Mouse (Mus musculus) CH12.LX (cell line): ENCODE measurements at regions not wholly inside any gene's neighbourhood (a gene's known extent, or its start where the extent isn't known, plus 50 kb on each side); places are given as distances from the start of the nearest gene placed in this dataset.

Experiments
- DNase-seq: peaks from one replicate; pipeline ENCODE4 v3.0.0-alpha.2; 2013; ENCODE audit errors: extremely low read depth
- H3K27ac ChIP-seq: 2 replicates; pipeline ENCODE4 v1.5.1; 2012; ENCODE audit warnings: low read depth, mild to moderate bottlenecking, control low read depth, moderate library complexity; ENCODE audit not compliant: insufficient read depth
- H3K27me3 ChIP-seq: replicated peaks from 2 replicates; pipeline ENCODE3; 2012; ENCODE audit warnings: inconsistent platforms
- H3K36me3 ChIP-seq, 2 experiments: replicated peaks in 1 of 2; 2 replicates each; pipeline versions ENCODE3 to v1.6.1; 2012; ENCODE audit warnings: inconsistent platforms in 1 of 2, low read length in 1 of 2, mild to moderate bottlenecking in 1 of 2, mixed read lengths in 1 of 2, moderate library complexity in 1 of 2; ENCODE audit not compliant: control insufficient read depth in 1 of 2, insufficient read depth in 1 of 2
- H3K4me1 ChIP-seq, 2 experiments: 2 replicates each; pipeline ENCODE4 v1.6.1; 2012; ENCODE audit warnings: inconsistent platforms in 1 of 2, moderate library complexity in 1 of 2; ENCODE audit not compliant: insufficient read depth in 2 of 2, control insufficient read depth in 1 of 2
- H3K4me2 ChIP-seq: 2 replicates; pipeline ENCODE4 v1.6.1; 2012; ENCODE audit warnings: low read depth, mild to moderate bottlenecking, control low read depth; ENCODE audit not compliant: poor library complexity, insufficient read depth, severe bottlenecking
- H3K4me3 ChIP-seq, 3 experiments: fragments of 150-350 bp in 1 of 3; sonication (generic) in 1 of 3; replicated peaks in 1 of 3; 2 replicates each; pipeline versions ENCODE3 to v1.5.1; 2011 to 2012; ENCODE audit warnings: low read depth in 2 of 3, low read length in 2 of 3, mild to moderate bottlenecking in 2 of 3, moderate library complexity in 2 of 3, control low read depth in 1 of 3, improper control_type of control experiment in 1 of 3, inconsistent platforms in 1 of 3, mixed read lengths in 1 of 3; ENCODE audit not compliant: poor library complexity in 1 of 3
- H3K79me2 ChIP-seq: replicated peaks from 2 replicates; pipeline ENCODE4 v1.6.1; 2012; ENCODE audit warnings: mild to moderate bottlenecking, moderate library complexity; ENCODE audit not compliant: control insufficient read depth, poor library complexity, insufficient read depth, severe bottlenecking; ENCODE audit errors: extremely low read depth
- H3K9ac ChIP-seq: 2 replicates; pipeline ENCODE4 v1.6.1; 2012; ENCODE audit warnings: low read depth, mild to moderate bottlenecking, control low read depth, moderate library complexity; ENCODE audit not compliant: insufficient read depth
- H3K9me3 ChIP-seq: replicated peaks from 2 replicates; pipeline ENCODE3; 2012; ENCODE audit warnings: low read length, inconsistent platforms, mixed read lengths
- CHD1 ChIP-seq: IDR thresholded peaks from 2 replicates; pipeline ENCODE4 v1.6.1; 2012; ENCODE audit warnings: low read depth, low read length, improper control_type of control experiment, inconsistent platforms
- CHD2 ChIP-seq: IDR thresholded peaks from 2 replicates; pipeline ENCODE4 v1.6.1; 2011; ENCODE audit warnings: low read length, improper control_type of control experiment
- CTCF ChIP-seq, 2 experiments: IDR thresholded peaks in 1 of 2; conservative IDR thresholded peaks in 1 of 2; 2 replicates each; pipeline ENCODE4 v1.5.1; 2011 to 2012; ENCODE audit warnings: low read depth in 2 of 2, low read length in 2 of 2, improper control_type of control experiment in 1 of 2, inconsistent platforms in 1 of 2, mild to moderate bottlenecking in 1 of 2, moderate library complexity in 1 of 2
- E2F4 ChIP-seq: IDR thresholded peaks from 2 replicates; pipeline ENCODE4 v1.6.1; 2011; ENCODE audit warnings: low read depth, low read length, improper control_type of control experiment; ENCODE audit not compliant: insufficient replicate concordance
- ELF1 ChIP-seq: IDR thresholded peaks from 2 replicates; pipeline ENCODE4 v1.6.1; 2014; ENCODE audit warnings: low read depth, mild to moderate bottlenecking, inconsistent platforms, low read length, improper control_type of control experiment
- EP300 ChIP-seq: IDR thresholded peaks from 2 replicates; pipeline ENCODE4 v1.6.1; 2011; ENCODE audit warnings: low read length, improper control_type of control experiment
- ETS1 ChIP-seq: conservative IDR thresholded peaks from 2 replicates; pipeline ENCODE4 v1.6.1; 2012; ENCODE audit warnings: low read depth, mild to moderate bottlenecking, inconsistent platforms, low read length, improper control_type of control experiment, moderate library complexity
- HCFC1 ChIP-seq: IDR thresholded peaks from 2 replicates; pipeline ENCODE4 v1.6.1; 2012; ENCODE audit warnings: low read depth, mild to moderate bottlenecking, inconsistent platforms, low read length, improper control_type of control experiment
- IRF4 ChIP-seq: IDR thresholded peaks from 2 replicates; pipeline ENCODE4 v1.6.1; 2014; ENCODE audit warnings: low read depth, mild to moderate bottlenecking, inconsistent platforms, low read length, improper control_type of control experiment
- JUN ChIP-seq: IDR thresholded peaks from 2 replicates; pipeline ENCODE4 v1.6.1; 2011; ENCODE audit warnings: low read depth, mild to moderate bottlenecking, low read length, improper control_type of control experiment, moderate library complexity; ENCODE audit not compliant: insufficient read depth
- JUND ChIP-seq: conservative IDR thresholded peaks from 2 replicates; pipeline ENCODE4 v1.6.1; 2011; ENCODE audit warnings: low read depth, low read length, improper control_type of control experiment
- KAT2A ChIP-seq: IDR thresholded peaks from 2 replicates; pipeline ENCODE4 v1.6.1; 2012; ENCODE audit warnings: low read length, improper control_type of control experiment, inconsistent platforms; ENCODE audit not compliant: insufficient replicate concordance
- MAFK ChIP-seq: IDR thresholded peaks from 2 replicates; pipeline ENCODE4 v1.6.1; 2011; ENCODE audit warnings: low read length, improper control_type of control experiment; ENCODE audit not compliant: insufficient replicate concordance
- MAX ChIP-seq: IDR thresholded peaks from 2 replicates; pipeline ENCODE4 v1.6.1; 2011; ENCODE audit warnings: low read length, improper control_type of control experiment
- MAZ ChIP-seq: IDR thresholded peaks from 2 replicates; pipeline ENCODE4 v1.6.1; 2012; ENCODE audit warnings: low read depth, mild to moderate bottlenecking, inconsistent platforms, low read length, improper control_type of control experiment, moderate library complexity
- MEF2A ChIP-seq: IDR thresholded peaks from 2 replicates; pipeline ENCODE4 v1.6.1; 2014; ENCODE audit warnings: low read depth, mild to moderate bottlenecking, inconsistent platforms, low read length, improper control_type of control experiment, borderline replicate concordance
- MYC ChIP-seq: IDR thresholded peaks from 2 replicates; pipeline ENCODE4 v1.6.1; 2011; ENCODE audit warnings: low read depth, mild to moderate bottlenecking, improper control_type of control experiment, low read length
- POLR2A ChIP-seq: IDR thresholded peaks from 2 replicates; pipeline ENCODE4 v1.6.1; 2011; ENCODE audit warnings: low read depth, mild to moderate bottlenecking, improper control_type of control experiment, low read length
- SIN3A ChIP-seq: IDR thresholded peaks from 2 replicates; pipeline ENCODE4 v1.6.1; 2012; ENCODE audit warnings: low read length, improper control_type of control experiment, inconsistent platforms
- SMC3 ChIP-seq: IDR thresholded peaks from 2 replicates; pipeline ENCODE4 v1.6.1; 2011; ENCODE audit warnings: low read depth, low read length, improper control_type of control experiment
- USF1 ChIP-seq: IDR thresholded peaks from 2 replicates; pipeline ENCODE4 v1.6.1; 2014; ENCODE audit warnings: low read depth, mild to moderate bottlenecking, inconsistent platforms, low read length, improper control_type of control experiment
- ZC3H11A ChIP-seq: IDR thresholded peaks from 2 replicates; pipeline ENCODE4 v1.6.1; 2012; ENCODE audit warnings: low read depth, mild to moderate bottlenecking, inconsistent platforms, low read length, improper control_type of control experiment
- ZNF384 ChIP-seq: IDR thresholded peaks from 2 replicates; pipeline ENCODE4 v1.6.1; 2012; ENCODE audit warnings: low read depth, low read length, improper control_type of control experiment, inconsistent platforms
- dilution Hi-C: fragments of 300-500 bp; cut with MboI; formaldehyde crosslinking; loops from 2 replicates; pipeline ENCODE4 v1.14.3; 2020; ENCODE audit warnings: low sequenced_read_pairs; ENCODE audit not compliant: extremely low pct_unique_long_range_greater_than_20kb, extremely low pct_ligation_motif_present
- in situ Hi-C: fragments of 300-500 bp; cut with MboI; formaldehyde crosslinking; loops from 3 replicates; pipeline ENCODE4 v1.14.3; 2019; ENCODE audit warnings: low sequenced_read_pairs, low pct_ligation_motif_present, low pct_unique_long_range_greater_than_20kb, mixed read lengths

GRCm38 (mm10) chr4:9073736-9074428, 835.0 kb upstream of the Car8 start:
- in situ Hi-C loops = no loop called here
- dilution Hi-C loops = no loop called here
- DNase-seq = no peak

DNA sequence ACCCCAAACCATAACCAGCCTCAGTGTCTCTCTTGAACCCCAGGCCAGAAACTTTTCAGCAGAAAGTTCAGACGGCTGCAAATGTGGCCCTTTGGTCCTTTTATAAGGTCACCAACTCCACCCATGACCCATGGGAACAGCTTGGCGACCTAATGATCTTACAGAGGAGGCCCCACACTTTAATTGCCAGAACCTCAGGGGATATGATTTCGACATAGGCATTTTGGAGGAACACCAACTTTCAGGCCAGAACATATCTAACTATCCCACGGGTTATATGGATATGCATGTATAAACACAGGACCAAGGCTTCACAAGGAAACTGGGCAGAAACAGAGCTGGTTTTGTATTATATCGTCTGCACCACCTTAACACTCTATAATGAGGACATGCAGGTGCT, 833.5 kb upstream of the Car8 start:
- no peak overlapping the region for H3K27ac ChIP-seq
- H3K4me1 ChIP-seq = peaks cover 6 to 30% of the 10 kb centered on the region in 2 experiments
- H3K9ac ChIP-seq = no peak overlapping the region
- no peaks in the 10 kb centered on the region for H3K27me3 ChIP-seq
- no peak for DNase-seq
- H3K9me3 ChIP-seq = no peaks in the 10 kb centered on the region
- TF ChIP-seq JUND = no peak
- TF ChIP-seq ZC3H11A = no peak
- TF ChIP-seq USF1 = no peak
- no peak for TF ChIP-seq MAX
- TF ChIP-seq ETS1 = no peak
- no peak for TF ChIP-seq KAT2A
- no peak for TF ChIP-seq POLR2A
- no peak for TF ChIP-seq MAFK
- TF ChIP-seq MYC = no peak
- TF ChIP-seq HCFC1 = no peak
- TF ChIP-seq, all 38 proteins: peak for 0
- in situ Hi-C loops (no loop called here), dilution Hi-C loops (no loop called here)
- H3K4me2 ChIP-seq = no peak overlapping the region
- no peaks in the 10 kb centered on the region for H3K36me3 ChIP-seq
- no peaks in the 10 kb centered on the region for H3K79me2 ChIP-seq
- H3K4me3 ChIP-seq = no peak overlapping the region

More at GRCm38 (mm10) chr4:9073736-9074428, 835.0 kb upstream of the Car8 start:
- Histone ChIP-seq H3K27ac (no peak overlapping the region), H3K9me3 (no peaks in the 10 kb centered on the region), H3K9ac (no peak overlapping the region), H3K4me3 (no peak overlapping the region)
- TF ChIP-seq MEF2A = no peak; the same call in 1 of the 2 replicates
- 0 out of 2 replicates have a peak, but pooled peaks have one; percentile 27 for TF ChIP-seq EP300
- TF ChIP-seq ETS1 = peak; percentile 52; the same call in 1 of the 2 replicates
- TF ChIP-seq, all 38 proteins: peak for 2
- no peaks in the 10 kb centered on the region for H3K36me3 ChIP-seq
- peaks cover 6 to 30% of the 10 kb centered on the region in 2 experiments for H3K4me1 ChIP-seq
- no peak overlapping the region for H3K4me2 ChIP-seq
- no peaks in the 10 kb centered on the region for H3K27me3 ChIP-seq
- no peaks in the 10 kb centered on the region for H3K79me2 ChIP-seq

DNA sequence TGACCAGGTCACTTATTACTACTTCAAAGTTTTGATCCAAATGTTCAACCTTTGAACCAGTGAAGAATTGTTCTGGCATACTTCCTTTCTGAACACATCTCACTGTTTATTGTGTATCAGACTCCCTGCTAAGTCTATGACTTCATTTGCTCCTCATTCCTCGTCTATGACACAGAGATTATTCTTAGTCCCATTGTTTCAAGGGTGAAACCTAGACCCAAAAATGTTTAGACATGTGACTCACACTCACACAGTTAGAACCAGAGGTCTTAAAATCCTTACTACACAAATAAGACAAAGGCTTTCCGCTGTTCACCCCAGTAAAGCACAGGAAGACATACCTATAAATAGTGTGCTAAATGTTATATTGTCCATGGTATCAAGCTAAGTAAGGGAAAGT, 829.0 kb upstream of the Car8 start:
- in situ Hi-C loops = no loop called here
- no peak overlapping the region for H3K4me2 ChIP-seq
- no peaks in the 10 kb centered on the region for H3K79me2 ChIP-seq
- no peaks in the 10 kb centered on the region for H3K9me3 ChIP-seq
- no peak for DNase-seq
- no peak overlapping the region for H3K9ac ChIP-seq
- H3K4me1 ChIP-seq = peaks cover 4 to 20% of the 10 kb centered on the region in 2 experiments; a peak in 3 of 4 replicates
- H3K27ac ChIP-seq = no peak overlapping the region
- no peaks in the 10 kb centered on the region for H3K27me3 ChIP-seq
- dilution Hi-C loops = no loop called here
- no peaks in the 10 kb centered on the region for H3K36me3 ChIP-seq
- no peak overlapping the region for H3K4me3 ChIP-seq
- TF ChIP-seq JUND (no peak), MAZ (no peak), IRF4 (no peak), USF1 (no peak), MEF2A (no peak), ELF1 (no peak), SIN3A (no peak), HCFC1 (no peak), CHD1 (no peak), SMC3 (no peak), JUN (no peak), MAX (no peak), CHD2 (no peak), ETS1 (no peak), E2F4 (no peak), CTCF (conservative IDR thresholded peaks at IDR 0.05 in 1 of 2, IDR thresholded peaks at IDR 0.05 in 1 of 2; ENCODE audit: low read depth in 2 of 2, low read length in 2 of 2) (no peak), MYC (no peak), ZNF384 (no peak)
